Mouse (Mus musculus): ENCODE data around the gene D7Ertd443e. TPM values are rescaled to one million over a fixed set of nuclear protein-coding genes. Genes with fewer than 3 reads are reported as not detected.

The D7Ertd443e gene
- total and polyA plus RNA-seq, 3 experiments: not detected

DNA sequence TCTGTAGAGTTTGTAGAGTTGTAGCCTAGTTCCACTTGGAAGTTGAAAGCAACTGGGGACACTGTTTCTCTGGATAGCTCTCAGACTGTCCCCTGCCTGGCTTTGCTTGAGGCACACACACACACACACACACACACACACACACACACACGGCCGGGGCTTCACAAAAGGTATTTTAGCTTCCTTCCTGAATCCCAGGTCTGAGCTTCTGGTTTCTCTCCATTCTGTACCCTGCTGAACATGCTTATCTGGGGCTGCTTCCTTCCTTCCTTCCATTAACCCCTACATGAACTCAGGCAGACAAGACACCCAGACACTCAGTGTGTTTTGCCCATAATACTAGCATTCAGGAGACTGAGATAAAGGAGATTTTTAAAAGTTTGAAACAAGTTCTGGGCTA, 155.6 kb downstream of the D7Ertd443e start:
- no peak overlapping the region for H3K27ac ChIP-seq (ENCODE audit: control insufficient read depth, low read depth, low read length)

DNA sequence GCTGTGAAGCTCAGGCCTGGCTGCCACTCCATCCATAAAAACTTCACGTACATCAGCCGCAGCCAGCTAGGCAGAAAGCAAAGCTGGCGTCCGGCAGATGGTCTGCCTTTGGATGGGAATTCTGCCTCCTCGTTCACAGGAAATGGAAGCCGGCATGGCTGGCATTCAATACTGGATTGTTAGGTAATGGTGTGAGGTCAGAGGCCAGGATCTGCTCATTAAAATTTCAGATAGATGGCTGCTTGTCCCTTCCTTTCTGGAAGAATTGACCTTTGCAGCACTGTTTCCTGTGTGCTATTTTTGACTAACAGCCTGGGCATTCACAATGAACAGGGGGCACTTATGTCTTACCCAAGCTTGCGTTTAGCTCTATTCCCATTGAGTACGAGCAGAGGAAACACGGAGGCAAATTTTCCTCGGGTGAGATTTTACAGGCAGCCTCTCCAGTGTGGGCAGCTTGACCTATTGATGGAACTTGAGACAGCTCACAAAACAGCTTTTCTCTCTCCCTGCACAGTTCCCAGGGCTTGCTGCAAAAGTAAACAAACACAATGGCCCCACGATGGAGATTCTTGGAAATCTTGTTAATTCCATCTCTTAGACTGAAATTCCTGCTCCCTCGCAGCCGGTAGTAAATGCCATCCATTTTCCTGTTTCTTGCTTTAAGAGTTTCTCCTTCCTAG, 157.5 kb downstream of the D7Ertd443e start:
- no peaks in the 10 kb centered on the region for H3K27me3 ChIP-seq (ENCODE audit: control insufficient read depth in 1 of 2, insufficient read depth in 2 of 2, low read length in 2 of 2)
- H3K36me3 ChIP-seq (ENCODE audit: control insufficient read depth in 1 of 2, insufficient read depth in 2 of 2, low read length in 2 of 2): no peaks in the 10 kb centered on the region
- DNase-seq (ENCODE audit: low read depth, low spot score): no peak
- H3K9ac ChIP-seq (ENCODE audit: control insufficient read depth, low read depth, low read length, poor library complexity, severe bottlenecking): no peak overlapping the region
- H3K4me1 ChIP-seq (ENCODE audit: control insufficient read depth in 1 of 2, insufficient read depth in 2 of 2, low read length in 2 of 2): no peaks in the 10 kb centered on the region
- H3K27ac ChIP-seq (ENCODE audit: control insufficient read depth, low read depth, low read length): no peak overlapping the region
- TF ChIP-seq NRF1 (IDR thresholded peaks at IDR 0.05; ENCODE audit: insufficient read depth, low read depth, low read length, poor library complexity, severe bottlenecking): no peak
- no peak for TF ChIP-seq USF2 (IDR thresholded peaks at IDR 0.05; ENCODE audit: borderline replicate concordance in 1 of 2, insufficient read depth in 1 of 2, low read depth in 1 of 2, low read length in 2 of 2)
- no peak for TF ChIP-seq UBTF (IDR thresholded peaks at IDR 0.05; ENCODE audit: borderline replicate concordance, insufficient read depth, low read depth, low read length)
- no peak for TF ChIP-seq CHD1 (IDR thresholded peaks at IDR 0.05; ENCODE audit: low read depth, low read length)
- no peak for TF ChIP-seq GABPA (IDR thresholded peaks at IDR 0.05; ENCODE audit: low read depth, low read length)
- no peak for TF ChIP-seq SMC3 (IDR thresholded peaks at IDR 0.05; ENCODE audit: low read depth, low read length)
- no peak for TF ChIP-seq POLR2A (IDR thresholded peaks at IDR 0.05; ENCODE audit: control insufficient read depth in 1 of 2, insufficient read depth in 1 of 2, low read depth in 1 of 2, low read length in 2 of 2, poor library complexity in 1 of 2)
- no peak for TF ChIP-seq HCFC1 (IDR thresholded peaks at IDR 0.05; ENCODE audit: low read depth, low read length)
- TF ChIP-seq POLR2AphosphoS2 (IDR thresholded peaks at IDR 0.05; ENCODE audit: low read length): no peak
- no peak for TF ChIP-seq MYC (IDR thresholded peaks at IDR 0.05; ENCODE audit: low read depth, low read length)
- no peaks in the 10 kb centered on the region for H3K9me3 ChIP-seq (replicated peaks; ENCODE audit: insufficient read depth, low read length)
- H3K79me2 ChIP-seq (ENCODE audit: control insufficient read depth, insufficient read depth, low read length, poor library complexity): no peaks in the 10 kb centered on the region
- no peak overlapping the region for H3K4me3 ChIP-seq (ENCODE audit: control insufficient read depth in 1 of 2, insufficient read depth in 1 of 2, low read depth in 2 of 2, low read length in 2 of 2)

More for the DNA sequence above, 155.6 kb downstream of the D7Ertd443e start:
- DNase-seq (ENCODE audit: low read depth, low spot score): no peak
- Histone ChIP-seq H3K4me3 (ENCODE audit: control insufficient read depth in 1 of 2, insufficient read depth in 1 of 2, low read depth in 2 of 2, low read length in 2 of 2) (no peak overlapping the region), H3K9ac (ENCODE audit: control insufficient read depth, low read depth, low read length, poor library complexity, severe bottlenecking) (no peak overlapping the region), H3K9me3 (replicated peaks; ENCODE audit: insufficient read depth, low read length) (no peaks in the 10 kb centered on the region), H3K36me3 (ENCODE audit: control insufficient read depth in 1 of 2, insufficient read depth in 2 of 2, low read length in 2 of 2) (no peaks in the 10 kb centered on the region), H3K27me3 (ENCODE audit: control insufficient read depth in 1 of 2, insufficient read depth in 2 of 2, low read length in 2 of 2) (no peaks in the 10 kb centered on the region), H3K4me1 (ENCODE audit: control insufficient read depth in 1 of 2, insufficient read depth in 2 of 2, low read length in 2 of 2) (no peaks in the 10 kb centered on the region), H3K79me2 (ENCODE audit: control insufficient read depth, insufficient read depth, low read length, poor library complexity) (no peaks in the 10 kb centered on the region)
- TF ChIP-seq SMC3 (IDR thresholded peaks at IDR 0.05; ENCODE audit: low read depth, low read length) (no peak), ELF1 (IDR thresholded peaks at IDR 0.05; ENCODE audit: low read depth, low read length) (no peak), GABPA (IDR thresholded peaks at IDR 0.05; ENCODE audit: low read depth, low read length) (no peak)

GRCm38 (mm10) chr7:134227101-134227500, 158.4 kb downstream of the D7Ertd443e start:
- Histone ChIP-seq H3K36me3 (ENCODE audit: control insufficient read depth in 1 of 2, insufficient read depth in 2 of 2, low read length in 2 of 2) (no peaks in the 10 kb centered on the region), H3K79me2 (ENCODE audit: control insufficient read depth, insufficient read depth, low read length, poor library complexity) (no peaks in the 10 kb centered on the region), H3K9ac (ENCODE audit: control insufficient read depth, low read depth, low read length, poor library complexity, severe bottlenecking) (no peak overlapping the region), H3K27me3 (ENCODE audit: control insufficient read depth in 1 of 2, insufficient read depth in 2 of 2, low read length in 2 of 2) (no peaks in the 10 kb centered on the region), H3K4me1 (ENCODE audit: control insufficient read depth in 1 of 2, insufficient read depth in 2 of 2, low read length in 2 of 2) (no peaks in the 10 kb centered on the region), H3K27ac (ENCODE audit: control insufficient read depth, low read depth, low read length) (no peak overlapping the region), H3K4me3 (ENCODE audit: control insufficient read depth in 1 of 2, insufficient read depth in 1 of 2, low read depth in 2 of 2, low read length in 2 of 2) (no peak overlapping the region), H3K9me3 (replicated peaks; ENCODE audit: insufficient read depth, low read length) (no peaks in the 10 kb centered on the region)
- DNase-seq (ENCODE audit: low read depth, low spot score): no peak
- TF ChIP-seq TBP (IDR thresholded peaks at IDR 0.05; ENCODE audit: low read depth, low read length) (no peak), MAX (IDR thresholded peaks at IDR 0.05; ENCODE audit: low read length) (no peak), CTCF (IDR thresholded peaks at IDR 0.05 in 2 of 3, conservative IDR thresholded peaks at IDR 0.05 in 1 of 3; ENCODE audit: control insufficient read depth in 1 of 3, insufficient read depth in 1 of 3, low read depth in 2 of 3, low read length in 3 of 3, poor library complexity in 1 of 3, severe bottlenecking in 1 of 3) (no peak), NRF1 (IDR thresholded peaks at IDR 0.05; ENCODE audit: insufficient read depth, low read depth, low read length, poor library complexity, severe bottlenecking) (no peak), MAZ (IDR thresholded peaks at IDR 0.05; ENCODE audit: low read depth, low read length) (no peak), ZC3H11A (IDR thresholded peaks at IDR 0.05; ENCODE audit: low read depth, low read length) (no peak), CHD2 (IDR thresholded peaks at IDR 0.05; ENCODE audit: low read length) (no peak), ZNF384 (IDR thresholded peaks at IDR 0.05; ENCODE audit: low read depth, low read length) (no peak), NELFE (IDR thresholded peaks at IDR 0.05; ENCODE audit: low read depth, low read length) (no peak), MEF2A (IDR thresholded peaks at IDR 0.05; ENCODE audit: extremely low read depth, insufficient replicate concordance, low read depth, low read length, poor library complexity, severe bottlenecking) (no peak), RAD21 (IDR thresholded peaks at IDR 0.05; ENCODE audit: low read depth, low read length) (no peak), SMC3 (IDR thresholded peaks at IDR 0.05; ENCODE audit: low read depth, low read length) (no peak), MYB (IDR thresholded peaks at IDR 0.05; ENCODE audit: low read depth, low read length) (no peak), KAT2A (conservative IDR thresholded peaks at IDR 0.05; ENCODE audit: low read depth, low read length) (no peak), EP300 (IDR thresholded peaks at IDR 0.05; ENCODE audit: low read depth in 1 of 2, low read length in 2 of 2) (no peak), ZMIZ1 (IDR thresholded peaks at IDR 0.05; ENCODE audit: low read depth, low read length) (no peak)

All from MEL (cell line).